Mouse (Mus musculus): ENCODE measurements around the gene Zbtb38. TPM values are rescaled to one million over a fixed set of nuclear protein-coding genes. Genes with fewer than 3 reads are reported as not detected.

The Zbtb38 gene
- polyA plus RNA-seq (2014; fragmentation: Nextera tagmentation; extraction: Ambion mirVana), result 20.2 and 21.0 TPM in 2 replicates

DNA sequence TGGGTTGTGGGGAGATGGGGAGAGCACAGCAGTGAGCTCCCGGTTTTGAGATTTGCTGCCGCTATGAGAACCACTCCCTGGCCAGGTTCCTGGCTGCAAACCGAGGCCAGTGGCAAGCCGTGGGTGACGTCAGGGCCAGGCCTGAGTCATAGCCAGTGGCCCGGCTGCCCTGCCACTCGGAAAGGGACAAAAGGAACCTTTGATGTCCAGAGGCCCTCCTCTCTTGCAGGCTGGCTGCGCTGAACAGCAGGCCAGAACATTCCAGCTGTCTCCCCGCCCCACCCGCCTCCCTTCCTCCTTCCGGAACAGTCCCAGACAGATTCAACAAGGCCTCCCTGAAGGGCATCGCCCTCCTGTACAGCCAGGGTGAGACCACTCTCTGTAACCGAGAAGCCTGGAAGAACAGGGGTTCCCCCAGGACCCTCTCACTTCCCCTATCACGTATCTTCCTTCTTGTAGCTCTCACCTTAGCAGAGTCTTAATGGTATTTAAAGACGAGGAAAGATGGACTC is at the start of gene Zbtb38:
Zbtb38 (minus strand) TSS at position 229 of the 512 bp plus-strand sequence.
- Histone ChIP-seq H3K4me1 (replicated peaks; ENCODE audit: control insufficient read depth, insufficient read depth, low read length) (peaks cover 7% of the 10 kb centered on the region; the same call in 1 of the 2 replicates), H3K36me3 (ENCODE audit: control insufficient read depth, insufficient read depth, low read length) (no peaks in the 10 kb centered on the region), H3K4me3 (ENCODE audit: low read depth, low read length) (no peak within 1 kb of the TSS), H3K9ac (ENCODE audit: low read length) (no peak within 1 kb of the TSS), H3K4me2 (ENCODE audit: low read length) (no peak within 1 kb of the TSS), H3K27ac (ENCODE audit: low read depth) (peak within 1 kb of the TSS; percentile 19; the same call in 1 of the 2 replicates), H3K9me3 (ENCODE audit: control insufficient read depth, low read length) (no peaks in the 10 kb centered on the region), H3K27me3 (replicated peaks; ENCODE audit: control insufficient read depth, insufficient read depth, low read length) (no peaks in the 10 kb centered on the region)
- DNase-seq (ENCODE audit: low spot score), result peak; percentile 72
- WGBS, result 51% methylated on average over 15 of the region's 15 CpGs
- ATAC-seq (replicated peaks; ENCODE audit: low FRiP score, low TSS enrichment, low read depth), result peak; percentile 84

DNA sequence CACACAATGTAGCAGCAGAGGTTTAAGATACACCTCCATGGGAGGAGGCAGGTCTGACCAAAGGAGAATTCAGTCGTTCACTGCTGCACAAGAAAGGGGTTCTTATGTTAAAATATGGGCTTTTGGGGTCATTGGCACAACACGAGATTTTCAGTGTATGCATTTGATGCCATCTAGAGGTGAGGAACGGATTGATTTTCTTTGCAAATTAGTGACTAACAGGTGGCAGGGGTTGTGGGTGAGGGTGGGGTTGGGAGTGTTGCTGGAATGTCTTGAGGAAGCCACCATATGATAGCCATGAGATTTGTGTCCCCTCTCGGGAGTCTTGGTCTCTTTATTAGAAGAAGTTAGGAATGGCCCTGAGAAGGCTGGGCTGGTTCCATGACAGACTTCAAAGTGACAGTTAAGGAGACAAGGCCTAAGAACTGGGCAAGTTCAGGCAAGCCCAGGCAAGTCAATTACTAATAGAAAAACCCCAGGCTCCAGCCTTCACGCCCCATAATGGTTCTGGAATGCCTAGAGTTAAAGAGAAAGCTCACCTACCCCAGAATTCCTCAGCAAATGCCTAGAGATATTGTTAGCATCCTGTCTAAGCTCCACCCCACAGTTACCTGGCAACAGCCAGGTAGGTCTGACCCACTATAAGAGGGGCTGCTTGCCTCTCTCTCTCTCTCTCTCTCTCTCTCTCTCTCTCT is 47.6 kb upstream of the Zbtb38 start:
- Histone ChIP-seq H3K9ac (ENCODE audit: low read length) (no peak overlapping the region), H3K9me3 (ENCODE audit: control insufficient read depth, low read length) (no peaks in the 10 kb centered on the region), H3K36me3 (ENCODE audit: control insufficient read depth, insufficient read depth, low read length) (no peaks in the 10 kb centered on the region), H3K4me2 (ENCODE audit: low read length) (no peak overlapping the region), H3K4me1 (replicated peaks; ENCODE audit: control insufficient read depth, insufficient read depth, low read length) (peaks cover 3% of the 10 kb centered on the region; the same call in 1 of the 2 replicates), H3K4me3 (ENCODE audit: low read depth, low read length) (no peak overlapping the region), H3K27me3 (replicated peaks; ENCODE audit: control insufficient read depth, insufficient read depth, low read length) (no peaks in the 10 kb centered on the region), H3K27ac (ENCODE audit: low read depth) (no peak overlapping the region)
- ATAC-seq (replicated peaks; ENCODE audit: low FRiP score, low TSS enrichment, low read depth) (no peak), DNase-seq (ENCODE audit: low spot score) (no peak)
- WGBS, result 25% methylated on average over 5 of the region's 5 CpGs

DNA sequence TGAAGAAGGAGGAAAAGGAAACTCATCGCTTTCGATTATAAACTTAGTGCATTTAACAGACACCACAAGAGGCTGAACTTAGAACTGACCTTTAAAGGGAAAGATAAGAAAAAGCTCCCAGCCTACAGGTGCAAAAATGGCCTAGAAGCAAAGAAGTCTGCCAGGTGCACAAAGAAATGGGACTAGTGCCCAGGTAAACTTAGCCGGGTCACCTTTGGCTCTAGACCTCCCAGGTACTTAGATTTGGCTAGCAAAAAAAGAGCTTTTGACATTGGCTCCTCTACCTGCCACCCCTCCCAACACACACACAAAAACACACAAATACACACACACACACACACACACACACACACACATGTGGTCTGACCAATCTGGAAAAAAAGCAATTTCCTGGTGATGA is 44.7 kb upstream of the Zbtb38 start:
- H3K27ac ChIP-seq (ENCODE audit: low read depth), result no peak overlapping the region
- no peaks in the 10 kb centered on the region for H3K27me3 ChIP-seq (replicated peaks; ENCODE audit: control insufficient read depth, insufficient read depth, low read length)
- H3K4me1 ChIP-seq (replicated peaks; ENCODE audit: control insufficient read depth, insufficient read depth, low read length), result peaks cover 3% of the 10 kb centered on the region; the same call in 1 of the 2 replicates
- DNase-seq (ENCODE audit: low spot score) (no peak), ATAC-seq (replicated peaks; ENCODE audit: low FRiP score, low TSS enrichment, low read depth) (no peak)
- H3K9ac ChIP-seq (ENCODE audit: low read length), result no peak overlapping the region
- no peaks in the 10 kb centered on the region for H3K9me3 ChIP-seq (ENCODE audit: control insufficient read depth, low read length)
- H3K4me2 ChIP-seq (ENCODE audit: low read length), result no peak overlapping the region
- no peak overlapping the region for H3K4me3 ChIP-seq (ENCODE audit: low read depth, low read length)
- no peaks in the 10 kb centered on the region for H3K36me3 ChIP-seq (ENCODE audit: control insufficient read depth, insufficient read depth, low read length)
- 94% methylated on average over 3 of the region's 3 CpGs for WGBS

GRCm38 (mm10) chr9:96795399-96795928 is 42.8 kb upstream of the Zbtb38 start:
- H3K36me3 ChIP-seq (ENCODE audit: control insufficient read depth, insufficient read depth, low read length), result no peaks in the 10 kb centered on the region
- H3K27ac ChIP-seq (ENCODE audit: low read depth), result peak overlapping the region; percentile 69
- H3K4me3 ChIP-seq (ENCODE audit: low read depth, low read length), result peak overlapping the region; percentile 36
- 12% methylated on average over 10 of the region's 10 CpGs for WGBS
- peak overlapping the region; percentile 54 for H3K4me2 ChIP-seq (ENCODE audit: low read length)
- ATAC-seq (replicated peaks; ENCODE audit: low FRiP score, low TSS enrichment, low read depth), result peak; percentile 75
- H3K9ac ChIP-seq (ENCODE audit: low read length), result peak overlapping the region; percentile 51
- peak; percentile 85 for DNase-seq (ENCODE audit: low spot score)
- no peaks in the 10 kb centered on the region for H3K9me3 ChIP-seq (ENCODE audit: control insufficient read depth, low read length)
- H3K4me1 ChIP-seq (replicated peaks; ENCODE audit: control insufficient read depth, insufficient read depth, low read length), result no peaks in the 10 kb centered on the region; the same call in 1 of the 2 replicates
- H3K27me3 ChIP-seq (replicated peaks; ENCODE audit: control insufficient read depth, insufficient read depth, low read length), result no peaks in the 10 kb centered on the region

- Histone ChIP-seq H3K4me2 (ENCODE audit: low read length) (no peak overlapping the region), H3K27ac (ENCODE audit: low read depth) (no peak overlapping the region), H3K9me3 (ENCODE audit: control insufficient read depth, low read length) (no peaks in the 10 kb centered on the region), H3K27me3 (replicated peaks; ENCODE audit: control insufficient read depth, insufficient read depth, low read length) (no peaks in the 10 kb centered on the region), H3K4me3 (ENCODE audit: low read depth, low read length) (no peak overlapping the region), H3K36me3 (ENCODE audit: control insufficient read depth, insufficient read depth, low read length) (no peaks in the 10 kb centered on the region), H3K9ac (ENCODE audit: low read length) (no peak overlapping the region), H3K4me1 (replicated peaks; ENCODE audit: control insufficient read depth, insufficient read depth, low read length) (no peaks in the 10 kb centered on the region; the same call in 1 of the 2 replicates)
- no peak for ATAC-seq (replicated peaks; ENCODE audit: low FRiP score, low TSS enrichment, low read depth)
- 88% methylated on average over 2 of the region's 2 CpGs for WGBS
- DNase-seq (ENCODE audit: low spot score), result no peak
Observed at GRCm38 (mm10) chr9:96794601-96795000, 42.0 kb upstream of the Zbtb38 start.

- H3K9ac ChIP-seq (ENCODE audit: low read length), result no peak overlapping the region
- DNase-seq (ENCODE audit: low spot score), result no peak
- no peak overlapping the region for H3K4me3 ChIP-seq (ENCODE audit: low read depth, low read length)
- no peak overlapping the region for H3K27ac ChIP-seq (ENCODE audit: low read depth)
- no peak overlapping the region for H3K4me2 ChIP-seq (ENCODE audit: low read length)
- no peaks in the 10 kb centered on the region for H3K27me3 ChIP-seq (replicated peaks; ENCODE audit: control insufficient read depth, insufficient read depth, low read length)
- 70% methylated on average over 2 of the region's 2 CpGs for WGBS
- no peaks in the 10 kb centered on the region for H3K9me3 ChIP-seq (ENCODE audit: control insufficient read depth, low read length)
- H3K36me3 ChIP-seq (ENCODE audit: control insufficient read depth, insufficient read depth, low read length), result no peaks in the 10 kb centered on the region
- no peak for ATAC-seq (replicated peaks; ENCODE audit: low FRiP score, low TSS enrichment, low read depth)
- no peaks in the 10 kb centered on the region; the same call in 1 of the 2 replicates for H3K4me1 ChIP-seq (replicated peaks; ENCODE audit: control insufficient read depth, insufficient read depth, low read length)
Observed at GRCm38 (mm10) chr9:96792543-96792942, 39.9 kb upstream of the Zbtb38 start.

- no peak for DNase-seq (ENCODE audit: low spot score)
- H3K27me3 ChIP-seq (replicated peaks; ENCODE audit: control insufficient read depth, insufficient read depth, low read length), result no peaks in the 10 kb centered on the region
- H3K4me2 ChIP-seq (ENCODE audit: low read length), result no peak overlapping the region
- 46% methylated on average over 4 of the region's 4 CpGs for WGBS
- no peaks in the 10 kb centered on the region for H3K9me3 ChIP-seq (ENCODE audit: control insufficient read depth, low read length)
- no peak overlapping the region for H3K4me3 ChIP-seq (ENCODE audit: low read depth, low read length)
- H3K27ac ChIP-seq (ENCODE audit: low read depth), result no peak overlapping the region
- H3K4me1 ChIP-seq (replicated peaks; ENCODE audit: control insufficient read depth, insufficient read depth, low read length), result peaks cover 9% of the 10 kb centered on the region
- no peak overlapping the region for H3K9ac ChIP-seq (ENCODE audit: low read length)
- ATAC-seq (replicated peaks; ENCODE audit: low FRiP score, low TSS enrichment, low read depth), result no peak
- no peaks in the 10 kb centered on the region for H3K36me3 ChIP-seq (ENCODE audit: control insufficient read depth, insufficient read depth, low read length)
Observed at GRCm38 (mm10) chr9:96790389-96791007, 37.9 kb upstream of the Zbtb38 start.

DNA sequence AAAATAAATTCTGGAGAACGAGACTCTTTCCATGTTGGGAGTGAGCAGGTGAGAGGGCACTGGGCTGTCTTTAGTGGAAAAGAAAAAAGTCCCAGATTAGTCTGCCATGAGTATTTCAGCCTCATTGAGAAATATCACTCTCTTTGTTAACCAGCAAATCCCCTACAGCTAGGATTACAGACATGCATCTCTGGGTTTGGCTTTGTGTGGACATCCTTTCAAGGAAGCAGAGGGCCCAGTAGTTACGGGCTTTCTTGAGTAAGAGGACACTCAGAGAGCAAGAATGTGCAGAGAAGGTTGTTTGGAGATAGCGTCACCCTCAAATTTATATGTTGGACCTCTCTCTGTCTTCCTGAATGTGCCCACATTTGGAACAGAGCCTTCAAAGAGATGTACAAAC is 37.3 kb upstream of the Zbtb38 start:
- Histone ChIP-seq H3K27me3 (replicated peaks; ENCODE audit: control insufficient read depth, insufficient read depth, low read length) (no peaks in the 10 kb centered on the region), H3K4me2 (ENCODE audit: low read length) (no peak overlapping the region), H3K27ac (ENCODE audit: low read depth) (no peak overlapping the region), H3K9me3 (ENCODE audit: control insufficient read depth, low read length) (no peaks in the 10 kb centered on the region), H3K4me1 (replicated peaks; ENCODE audit: control insufficient read depth, insufficient read depth, low read length) (peaks cover 9% of the 10 kb centered on the region), H3K9ac (ENCODE audit: low read length) (no peak overlapping the region), H3K36me3 (ENCODE audit: control insufficient read depth, insufficient read depth, low read length) (no peaks in the 10 kb centered on the region), H3K4me3 (ENCODE audit: low read depth, low read length) (no peak overlapping the region)
- 74% methylated on average over 3 of the region's 3 CpGs for WGBS
- DNase-seq (ENCODE audit: low spot score), result no peak
- ATAC-seq (replicated peaks; ENCODE audit: low FRiP score, low TSS enrichment, low read depth), result no peak
